Mouse (Mus musculus) CH12.LX (cell line): Measurements from ENCODE around the gene C1qtnf9. TPM values are rescaled to one million over a fixed set of nuclear protein-coding genes. Genes with fewer than 3 reads are reported as not detected.
A peak's percentile ranks its signal among the peaks of the same experiment; 100 is the strongest.

Experiments used
- DNase-seq: peaks from one replicate; pipeline ENCODE4 v3.0.0-alpha.2; 2013; ENCODE audit errors: extremely low read depth
- H3K27ac ChIP-seq: 2 replicates; pipeline ENCODE4 v1.5.1; 2012; ENCODE audit warnings: low read depth, mild to moderate bottlenecking, control low read depth, moderate library complexity; ENCODE audit not compliant: insufficient read depth
- H3K27me3 ChIP-seq: replicated peaks from 2 replicates; pipeline ENCODE3; 2012; ENCODE audit warnings: inconsistent platforms
- H3K36me3 ChIP-seq, 2 experiments: replicated peaks in 1 of 2; 2 replicates each; pipeline versions ENCODE3 to v1.6.1; 2012; ENCODE audit warnings: inconsistent platforms in 1 of 2, low read length in 1 of 2, mild to moderate bottlenecking in 1 of 2, mixed read lengths in 1 of 2, moderate library complexity in 1 of 2; ENCODE audit not compliant: control insufficient read depth in 1 of 2, insufficient read depth in 1 of 2
- H3K4me1 ChIP-seq, 2 experiments: 2 replicates each; pipeline ENCODE4 v1.6.1; 2012; ENCODE audit warnings: inconsistent platforms in 1 of 2, moderate library complexity in 1 of 2; ENCODE audit not compliant: insufficient read depth in 2 of 2, control insufficient read depth in 1 of 2
- H3K4me2 ChIP-seq: 2 replicates; pipeline ENCODE4 v1.6.1; 2012; ENCODE audit warnings: low read depth, mild to moderate bottlenecking, control low read depth; ENCODE audit not compliant: poor library complexity, insufficient read depth, severe bottlenecking
- H3K4me3 ChIP-seq, 3 experiments: fragments of 150-350 bp in 1 of 3; sonication (generic) in 1 of 3; replicated peaks in 1 of 3; 2 replicates each; pipeline versions ENCODE3 to v1.5.1; 2011 to 2012; ENCODE audit warnings: low read depth in 2 of 3, low read length in 2 of 3, mild to moderate bottlenecking in 2 of 3, moderate library complexity in 2 of 3, control low read depth in 1 of 3, improper control_type of control experiment in 1 of 3, inconsistent platforms in 1 of 3, mixed read lengths in 1 of 3; ENCODE audit not compliant: poor library complexity in 1 of 3
- H3K79me2 ChIP-seq: replicated peaks from 2 replicates; pipeline ENCODE4 v1.6.1; 2012; ENCODE audit warnings: mild to moderate bottlenecking, moderate library complexity; ENCODE audit not compliant: control insufficient read depth, poor library complexity, insufficient read depth, severe bottlenecking; ENCODE audit errors: extremely low read depth
- H3K9ac ChIP-seq: 2 replicates; pipeline ENCODE4 v1.6.1; 2012; ENCODE audit warnings: low read depth, mild to moderate bottlenecking, control low read depth, moderate library complexity; ENCODE audit not compliant: insufficient read depth
- H3K9me3 ChIP-seq: replicated peaks from 2 replicates; pipeline ENCODE3; 2012; ENCODE audit warnings: low read length, inconsistent platforms, mixed read lengths
- BHLHE40 ChIP-seq: IDR thresholded peaks from 2 replicates; pipeline ENCODE4 v1.6.1; 2011; ENCODE audit warnings: mild to moderate bottlenecking, low read depth, low read length, improper control_type of control experiment
- E2F4 ChIP-seq: IDR thresholded peaks from 2 replicates; pipeline ENCODE4 v1.6.1; 2011; ENCODE audit warnings: low read depth, low read length, improper control_type of control experiment; ENCODE audit not compliant: insufficient replicate concordance
- EP300 ChIP-seq: IDR thresholded peaks from 2 replicates; pipeline ENCODE4 v1.6.1; 2011; ENCODE audit warnings: low read length, improper control_type of control experiment
- ETS1 ChIP-seq: conservative IDR thresholded peaks from 2 replicates; pipeline ENCODE4 v1.6.1; 2012; ENCODE audit warnings: low read depth, mild to moderate bottlenecking, inconsistent platforms, low read length, improper control_type of control experiment, moderate library complexity
- JUND ChIP-seq: conservative IDR thresholded peaks from 2 replicates; pipeline ENCODE4 v1.6.1; 2011; ENCODE audit warnings: low read depth, low read length, improper control_type of control experiment
- MAFK ChIP-seq: IDR thresholded peaks from 2 replicates; pipeline ENCODE4 v1.6.1; 2011; ENCODE audit warnings: low read length, improper control_type of control experiment; ENCODE audit not compliant: insufficient replicate concordance
- MEF2A ChIP-seq: IDR thresholded peaks from 2 replicates; pipeline ENCODE4 v1.6.1; 2014; ENCODE audit warnings: low read depth, mild to moderate bottlenecking, inconsistent platforms, low read length, improper control_type of control experiment, borderline replicate concordance
- MXI1 ChIP-seq: IDR thresholded peaks from 2 replicates; pipeline ENCODE4 v1.6.1; 2011; ENCODE audit warnings: mild to moderate bottlenecking, low read depth, low read length, improper control_type of control experiment
- MYC ChIP-seq: IDR thresholded peaks from 2 replicates; pipeline ENCODE4 v1.6.1; 2011; ENCODE audit warnings: low read depth, mild to moderate bottlenecking, improper control_type of control experiment, low read length
- NRF1 ChIP-seq: IDR thresholded peaks from 2 replicates; pipeline ENCODE4 v1.6.1; 2014; ENCODE audit warnings: low read depth, mild to moderate bottlenecking, inconsistent platforms, low read length, improper control_type of control experiment, moderate library complexity
- POLR2A ChIP-seq: IDR thresholded peaks from 2 replicates; pipeline ENCODE4 v1.6.1; 2011; ENCODE audit warnings: low read depth, mild to moderate bottlenecking, improper control_type of control experiment, low read length
- SMC3 ChIP-seq: IDR thresholded peaks from 2 replicates; pipeline ENCODE4 v1.6.1; 2011; ENCODE audit warnings: low read depth, low read length, improper control_type of control experiment
- TBP ChIP-seq: conservative IDR thresholded peaks from 2 replicates; pipeline ENCODE4 v1.6.1; 2011; ENCODE audit warnings: low read depth, low read length, improper control_type of control experiment
- ZMIZ1 ChIP-seq: IDR thresholded peaks from 2 replicates; pipeline ENCODE4 v1.6.1; 2012; ENCODE audit warnings: low read depth, mild to moderate bottlenecking, inconsistent platforms, low read length, improper control_type of control experiment
- dilution Hi-C: fragments of 300-500 bp; cut with MboI; formaldehyde crosslinking; loops from 2 replicates; pipeline ENCODE4 v1.14.3; 2020; ENCODE audit warnings: low sequenced_read_pairs; ENCODE audit not compliant: extremely low pct_unique_long_range_greater_than_20kb, extremely low pct_ligation_motif_present
- in situ Hi-C: fragments of 300-500 bp; cut with MboI; formaldehyde crosslinking; loops from 3 replicates; pipeline ENCODE4 v1.14.3; 2019; ENCODE audit warnings: low sequenced_read_pairs, low pct_ligation_motif_present, low pct_unique_long_range_greater_than_20kb, mixed read lengths
- polyA plus RNA-seq: library from polyadenylated mRNA; unstranded; fragments of >175 nt; gene quantifications from 2 replicates; pipeline ENCODE4 v1.2.1, GENCODE M21; 2012; ENCODE audit warnings: low read depth; ENCODE audit not compliant: insufficient read length
- total RNA-seq, 2 experiments: library from RNA; depleted of rRNA; stranded (reverse); fragments of 300-350 nt in 1 of 2; fragments of >200 nt in 1 of 2; gene quantifications; 2 replicates each; pipeline ENCODE4 v1.2.3; 2012 to 2014

C1qtnf9 gene
- total and polyA plus RNA-seq, 3 experiments, result 0.20 TPM; not detected in 2

DNA sequence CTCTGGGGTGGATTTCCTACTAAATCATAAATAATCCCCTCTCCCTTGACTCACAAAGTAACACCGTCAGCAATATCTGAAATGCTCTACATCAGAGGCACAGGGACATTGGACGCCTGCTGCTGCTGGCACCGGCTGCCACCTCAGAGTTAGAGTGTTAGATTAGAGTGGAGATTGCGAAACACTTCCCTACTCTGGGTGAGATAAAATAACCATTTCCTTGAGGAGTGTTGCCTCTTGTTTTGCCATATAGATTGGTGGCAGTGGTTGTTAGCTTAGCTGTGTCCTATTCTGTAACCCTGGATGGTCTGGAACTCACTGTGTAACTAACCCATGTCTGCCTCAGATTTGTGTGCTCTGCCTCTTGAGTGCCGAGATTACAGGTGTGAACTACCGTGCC is 22.7 kb upstream of the C1qtnf9 start:
- H3K4me2 ChIP-seq, result no peak overlapping the region
- no peak for TF ChIP-seq ZMIZ1
- no peak for TF ChIP-seq TBP
- TF ChIP-seq MXI1, result no peak
- TF ChIP-seq MYC, result no peak
- TF ChIP-seq POLR2A, result no peak
- no peak for TF ChIP-seq E2F4
- TF ChIP-seq ETS1, result no peak
- TF ChIP-seq MEF2A, result no peak
- TF ChIP-seq NRF1, result no peak
- TF ChIP-seq EP300, result no peak
- no peak for TF ChIP-seq SMC3
- TF ChIP-seq BHLHE40, result no peak
- no peaks in the 10 kb centered on the region for H3K27me3 ChIP-seq
- H3K9ac ChIP-seq, result no peak overlapping the region
- no peak overlapping the region for H3K4me3 ChIP-seq
- DNase-seq, result no peak
- in situ Hi-C loops, result loop anchor here (25.0 kb wide), 1 partner anchor 483 kb away; the partner anchor contains the start of genes Gm49336, Mtmr6 and Nupl1
- peaks cover 5% of the 10 kb centered on the region for H3K79me2 ChIP-seq
- no peak overlapping the region for H3K27ac ChIP-seq
- H3K36me3 ChIP-seq, result peaks cover 53 to 76% of the 10 kb centered on the region in 2 experiments
- dilution Hi-C loops, result no loop called here
- H3K9me3 ChIP-seq, result no peaks in the 10 kb centered on the region
- H3K4me1 ChIP-seq, result peaks cover 6 to 37% of the 10 kb centered on the region in 2 experiments

DNA sequence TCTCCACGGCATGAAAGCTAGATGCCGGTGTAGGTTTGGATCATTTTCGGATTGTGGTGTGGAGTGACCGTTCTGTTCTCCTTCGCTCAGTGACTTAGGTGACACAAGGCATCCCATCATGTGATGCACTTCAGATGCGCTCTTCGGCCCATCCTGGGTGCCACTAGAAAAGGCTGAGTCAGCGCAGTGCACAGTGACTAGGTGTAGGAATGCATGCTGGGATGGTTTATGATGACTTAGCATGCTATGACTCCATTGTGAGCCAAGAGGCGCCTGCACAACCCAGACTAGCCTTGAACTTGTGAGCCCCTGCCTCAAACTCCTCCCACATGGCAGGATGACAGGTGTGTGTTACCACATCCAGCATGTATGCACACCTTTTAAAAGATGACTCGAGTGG is 21.8 kb upstream of the C1qtnf9 start:
- peaks cover 0 to 28% of the 10 kb centered on the region in 2 experiments; a peak in 2 of 4 replicates for H3K4me1 ChIP-seq
- H3K27ac ChIP-seq, result no peak overlapping the region
- H3K27me3 ChIP-seq, result no peaks in the 10 kb centered on the region
- no peak for DNase-seq
- in situ Hi-C loops, result loop anchor here (25.0 kb wide), 1 partner anchor 484 kb away; the partner anchor contains the start of genes Gm49336, Mtmr6 and Nupl1
- peaks cover 62 to 81% of the 10 kb centered on the region in 2 experiments for H3K36me3 ChIP-seq
- no peaks in the 10 kb centered on the region for H3K9me3 ChIP-seq
- TF ChIP-seq MAFK (peak; percentile 62; the same call in 1 of the 2 replicates), JUND (no peak)
- peaks cover 5% of the 10 kb centered on the region for H3K79me2 ChIP-seq
- dilution Hi-C loops, result no loop called here
- H3K4me2 ChIP-seq, result no peak overlapping the region
- no peak overlapping the region for H3K9ac ChIP-seq
- H3K4me3 ChIP-seq, result no peak overlapping the region
